Mouse (Mus musculus) frontal cortex, postnatal 36 days (tissue): Measurements from ENCODE around the gene Auh.
A peak's percentile ranks its signal among the peaks of the same experiment; 100 is the strongest.

ENCODE experiments used
- DNase-seq, 2 experiments: peaks; one replicate each; pipeline ENCODE4 v3.0.0; 2022; ENCODE audit warnings: low spot score in 2 of 2

Auh gene

DNA sequence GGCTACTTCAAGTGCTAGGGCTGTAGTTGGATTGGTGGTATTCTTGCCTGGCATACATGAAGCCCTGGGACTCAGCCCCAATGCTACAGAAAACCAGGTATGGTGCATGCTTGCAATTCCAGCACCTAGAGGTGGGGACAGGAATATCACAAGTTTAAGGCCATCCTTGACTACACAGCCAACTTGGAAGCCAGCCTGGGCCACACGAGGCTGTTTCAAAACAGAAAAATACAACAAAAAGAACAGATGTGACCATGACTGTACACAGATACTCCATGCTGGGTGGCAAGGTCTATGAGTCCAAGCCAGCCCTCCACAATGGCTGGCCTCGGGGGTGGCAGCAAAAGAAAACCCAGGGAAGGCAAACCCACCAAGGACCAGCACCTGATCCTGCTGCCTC is 95.7 kb downstream of the Auh start:
- no peak for DNase-seq

DNA sequence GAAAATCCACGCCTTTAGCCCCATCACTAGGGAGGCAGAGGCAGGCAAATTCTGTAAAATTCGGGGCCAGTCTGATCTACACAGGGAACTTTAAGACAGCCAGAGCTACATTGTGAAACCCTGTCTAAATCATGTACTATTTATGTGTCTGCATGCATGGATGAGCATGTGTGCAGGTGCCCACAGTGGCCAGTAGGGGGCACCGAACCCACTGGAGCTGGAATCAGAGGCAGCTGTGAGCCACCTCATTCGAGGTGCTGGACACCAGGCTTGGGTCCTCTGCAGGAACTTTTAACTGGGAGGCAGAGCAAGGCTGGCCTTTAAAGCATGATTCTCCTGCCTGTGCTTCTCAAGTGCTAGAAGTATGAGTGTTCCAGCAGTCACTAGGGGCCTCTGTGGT is 96.3 kb downstream of the Auh start:
- no peak for DNase-seq

DNA sequence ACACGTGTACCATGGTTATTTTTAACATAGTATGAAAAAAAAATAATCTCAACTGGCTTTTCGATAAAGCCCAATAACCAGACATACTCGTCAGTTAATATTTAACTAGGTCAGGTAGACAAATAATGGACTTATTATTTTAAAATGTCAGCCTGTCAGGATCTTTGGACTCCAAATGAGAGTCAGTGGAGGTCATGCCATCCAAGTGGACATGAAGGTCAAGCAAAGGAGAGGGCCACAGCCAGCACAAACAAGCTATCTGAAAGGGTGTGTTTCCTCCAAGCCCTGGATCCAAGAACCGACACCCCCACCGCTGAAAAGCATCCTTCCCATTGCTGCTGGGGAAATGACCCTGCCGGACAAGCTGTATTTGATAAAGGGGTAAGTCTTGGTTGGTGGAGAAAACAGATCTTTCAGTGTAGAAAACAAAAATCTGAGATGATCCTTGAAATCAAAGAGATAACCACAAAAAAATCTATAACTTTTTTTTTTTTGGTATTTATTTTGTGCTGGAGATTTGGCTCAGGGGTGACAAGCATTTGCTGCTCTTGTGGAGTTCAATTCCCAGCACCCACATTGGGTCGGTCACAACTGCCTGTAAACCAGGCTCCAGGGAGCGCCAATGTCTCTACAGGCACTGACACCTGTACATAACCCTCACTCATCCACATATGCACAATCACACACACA is 96.9 kb downstream of the Auh start:
- DNase-seq: no peak

DNA sequence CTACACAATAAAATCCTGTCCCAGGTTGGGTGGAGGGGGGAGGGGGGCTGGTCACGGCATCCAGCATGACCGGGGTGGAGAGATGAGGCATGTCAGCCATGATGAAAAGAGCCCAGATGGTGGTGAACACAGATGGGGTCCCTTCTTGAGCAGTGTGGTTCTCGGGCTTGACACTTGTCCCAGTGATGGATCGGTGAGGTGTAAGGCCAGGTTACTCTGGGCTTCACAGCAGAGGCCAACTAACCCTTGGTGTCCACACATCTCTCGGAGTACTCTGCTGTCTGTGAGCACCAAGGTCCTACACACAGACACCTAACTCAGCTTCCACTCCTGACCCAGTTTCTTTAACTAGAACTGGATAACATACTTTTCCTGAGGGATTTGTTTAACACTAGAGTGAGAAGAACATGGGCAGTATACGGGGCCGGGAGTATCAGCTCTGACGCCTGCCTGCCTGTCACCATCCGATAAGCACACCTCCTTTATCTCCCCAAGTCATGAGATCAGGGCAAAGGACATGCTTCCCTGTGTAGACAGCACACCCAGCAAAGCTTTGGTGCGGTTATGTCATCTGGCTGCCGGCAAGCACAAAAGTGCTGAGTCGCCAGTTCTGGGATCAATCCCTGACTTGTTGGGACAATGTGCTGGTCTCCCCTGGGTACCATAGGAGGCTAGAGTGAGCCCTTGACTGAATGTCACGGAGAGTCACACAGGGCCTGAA is 98.3 kb downstream of the Auh start:
- DNase-seq: no peak

DNA sequence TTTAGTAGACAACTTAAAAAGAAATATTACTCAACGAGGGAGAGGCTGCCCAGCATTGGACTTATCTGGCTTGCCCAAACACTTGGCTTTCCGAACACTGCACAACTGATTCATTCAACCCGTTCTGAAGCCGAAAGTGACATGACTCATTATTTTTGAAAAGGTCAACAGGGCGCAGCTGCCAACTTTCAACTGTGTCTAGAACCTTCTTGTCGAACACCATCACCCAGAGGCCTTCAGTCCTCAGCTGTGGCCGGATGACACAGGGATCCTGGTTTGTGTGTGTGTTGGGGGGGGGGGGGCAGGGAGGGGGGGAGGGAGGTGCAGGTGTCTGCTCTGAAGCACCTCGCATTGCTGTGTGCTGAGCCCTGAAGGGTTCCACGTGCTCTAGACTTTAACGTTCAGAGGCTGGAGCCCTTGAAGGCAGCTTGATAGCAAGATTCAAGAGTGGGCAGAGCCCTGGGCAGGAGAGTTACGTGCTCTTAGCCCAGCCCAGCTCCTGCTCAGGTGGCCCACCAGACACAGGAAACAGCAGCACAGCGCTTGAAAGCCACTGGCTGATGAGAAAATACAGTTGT is 100.4 kb downstream of the Auh start:
- DNase-seq: no peak

DNA sequence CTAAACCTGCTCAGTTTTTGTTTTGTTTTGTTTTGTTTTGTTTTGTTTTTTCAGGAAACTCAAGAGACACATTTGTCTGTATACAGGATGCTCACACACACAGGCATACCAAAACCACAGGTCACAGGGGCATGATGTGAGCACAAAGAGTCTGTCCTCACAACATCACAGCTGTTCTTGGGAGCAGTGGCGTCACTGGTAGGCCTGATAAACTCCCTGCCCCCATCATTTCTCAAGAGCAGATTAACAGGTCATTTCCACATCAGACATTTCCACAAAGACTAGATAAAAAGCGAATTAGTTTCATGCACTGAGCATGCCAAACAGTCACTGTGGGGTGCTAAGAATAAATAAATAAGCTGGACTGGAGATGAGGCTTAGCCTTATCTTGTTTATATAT is 101.3 kb downstream of the Auh start:
- no peak for DNase-seq

DNA sequence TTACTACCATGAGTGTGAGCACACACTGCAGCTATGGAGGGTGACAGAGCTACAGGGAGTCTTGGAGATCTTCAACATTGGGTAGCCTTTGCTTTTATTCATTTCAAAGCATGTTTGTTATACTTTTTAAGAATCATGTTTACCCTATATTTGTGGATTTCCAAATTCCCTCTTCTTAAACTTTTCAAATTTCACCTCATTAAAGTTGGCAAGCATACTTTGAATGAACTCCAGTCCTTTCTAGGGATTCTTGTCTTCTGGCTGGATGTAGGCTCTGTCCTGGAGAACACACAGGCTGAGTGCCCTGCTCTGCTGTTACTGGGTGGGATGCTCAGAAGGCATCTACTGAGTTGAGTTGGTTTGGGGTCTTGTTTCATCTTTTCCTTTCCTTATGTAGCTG is 102.8 kb downstream of the Auh start:
- no peak for DNase-seq

DNA sequence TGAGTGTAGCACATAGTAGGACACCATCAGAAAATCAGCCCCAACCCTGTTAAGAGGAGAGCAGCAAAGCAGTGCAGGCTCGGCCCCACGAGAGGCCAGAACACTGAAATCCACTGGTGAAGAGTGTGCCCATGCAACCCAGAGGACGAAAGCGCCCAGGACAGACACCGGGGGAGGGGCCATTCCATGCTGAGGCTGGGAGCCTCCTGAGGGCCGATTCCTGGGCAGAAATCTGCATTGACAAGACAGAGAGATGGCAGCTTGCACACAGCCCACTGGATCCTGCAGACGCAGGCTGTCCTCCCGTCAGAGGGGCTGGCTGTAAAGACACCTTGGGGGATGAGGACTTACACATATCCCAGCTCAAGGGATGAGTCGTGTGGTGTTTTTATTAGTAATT is 104.7 kb downstream of the Auh start:
- no peak for DNase-seq

DNA sequence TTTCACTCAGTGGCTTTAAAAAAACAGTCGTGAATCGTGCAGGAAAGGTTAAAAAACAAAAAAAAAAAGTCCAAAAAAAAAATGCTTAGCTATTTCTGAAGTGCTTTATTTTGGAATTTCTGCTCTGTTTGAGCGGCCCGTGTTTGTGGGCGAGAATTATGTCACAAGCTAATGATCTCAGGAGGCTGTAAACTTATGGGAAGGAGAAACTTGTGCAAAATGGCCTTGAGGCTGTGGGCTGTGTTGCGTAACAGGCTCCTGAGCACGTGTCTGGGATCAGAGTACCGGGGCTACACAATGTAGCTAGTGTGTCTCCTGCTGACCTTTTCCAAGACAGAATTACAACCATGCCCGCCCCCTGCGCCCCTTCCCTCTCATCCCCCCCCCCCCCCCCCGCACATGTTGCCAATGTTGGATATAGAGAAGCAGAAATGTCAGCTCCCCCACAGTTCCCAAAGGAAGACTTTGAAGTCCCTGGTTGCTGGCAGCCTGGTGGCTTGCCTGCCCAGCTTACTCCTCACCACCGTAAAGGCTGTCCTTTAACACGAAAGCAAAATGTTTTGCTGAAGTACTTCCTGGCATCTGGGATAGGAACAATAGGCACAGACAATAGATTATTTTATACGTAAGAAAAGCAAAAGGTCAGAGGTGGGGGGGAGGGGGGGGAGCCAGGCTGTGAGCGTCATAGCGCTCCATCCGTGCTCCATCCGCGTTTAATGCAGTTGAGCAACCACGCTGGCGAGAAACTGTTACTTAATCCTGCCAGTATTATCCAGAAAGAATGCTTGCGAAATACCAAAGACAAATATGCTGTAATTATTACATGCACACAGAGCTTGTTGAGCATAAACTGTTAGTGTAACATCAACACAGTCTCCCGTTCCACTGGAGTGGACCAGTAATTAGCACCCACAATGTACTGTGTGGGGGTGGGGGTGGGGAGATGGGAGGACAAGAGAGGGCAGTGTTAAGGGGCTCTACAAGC is 107.0 kb downstream of the Auh start:
- DNase-seq: peak in 1 of 2 experiments; percentile 34

DNA sequence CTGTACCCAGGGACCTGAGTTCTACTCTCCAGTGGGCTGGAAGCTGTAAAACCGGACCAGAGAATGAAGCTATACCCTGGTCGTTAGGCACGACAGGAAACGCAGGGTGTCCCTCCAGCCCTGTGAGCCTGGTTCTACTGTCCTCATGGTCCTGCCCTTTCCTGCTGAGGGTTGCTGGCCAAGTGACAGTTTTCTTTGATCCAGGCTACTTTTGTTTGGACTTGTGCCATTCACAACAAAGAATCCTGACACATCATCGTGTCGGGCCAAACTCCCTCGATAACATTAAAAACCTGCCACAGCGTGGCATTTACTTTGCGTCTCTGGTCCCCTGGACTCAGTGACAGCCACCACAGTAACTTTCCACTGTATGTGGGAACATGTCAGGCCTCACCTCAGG is 107.9 kb downstream of the Auh start:
- no peak for DNase-seq

DNA sequence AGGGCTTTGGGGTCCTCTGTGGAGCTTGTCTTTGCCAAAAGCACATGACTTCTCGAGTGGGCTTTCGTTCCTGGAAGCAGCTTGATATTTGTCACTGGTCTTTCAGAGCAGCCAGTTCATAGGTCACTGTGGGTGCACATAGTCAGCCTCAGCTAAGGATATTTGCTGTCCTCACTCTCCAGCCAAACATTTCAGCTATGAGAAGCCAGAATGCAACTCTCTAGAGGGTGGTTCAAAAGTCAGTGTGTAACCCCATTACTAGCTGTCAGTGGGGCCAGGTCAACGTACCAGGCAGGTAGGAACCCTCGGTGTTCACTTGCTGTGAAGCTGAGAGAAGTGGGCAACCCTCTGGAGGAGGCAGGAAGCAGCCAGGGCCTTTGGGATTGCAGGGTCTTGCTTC is 109.6 kb downstream of the Auh start:
- no peak for DNase-seq

DNA sequence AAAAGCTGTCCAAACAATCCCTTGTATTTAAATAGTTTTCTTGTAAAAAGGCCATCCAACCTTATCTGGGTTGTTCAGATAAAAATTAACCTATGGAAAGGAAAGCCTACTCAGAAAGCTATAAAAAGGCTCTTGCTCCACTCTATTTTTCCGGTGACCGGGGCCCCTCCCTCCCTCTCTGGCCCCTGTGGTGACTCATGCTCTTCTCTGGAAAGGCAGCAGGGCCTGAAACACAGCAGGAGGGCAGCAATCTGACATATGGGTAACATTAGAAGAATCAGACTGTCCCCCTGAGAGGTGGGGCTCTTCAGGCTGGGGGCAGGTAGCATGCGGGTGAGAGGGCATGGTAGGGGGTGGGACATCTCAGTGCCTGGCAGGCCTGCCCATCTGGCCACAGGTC is 110.7 kb downstream of the Auh start:
- peak in 1 of 2 experiments; percentile 16 for DNase-seq

DNA sequence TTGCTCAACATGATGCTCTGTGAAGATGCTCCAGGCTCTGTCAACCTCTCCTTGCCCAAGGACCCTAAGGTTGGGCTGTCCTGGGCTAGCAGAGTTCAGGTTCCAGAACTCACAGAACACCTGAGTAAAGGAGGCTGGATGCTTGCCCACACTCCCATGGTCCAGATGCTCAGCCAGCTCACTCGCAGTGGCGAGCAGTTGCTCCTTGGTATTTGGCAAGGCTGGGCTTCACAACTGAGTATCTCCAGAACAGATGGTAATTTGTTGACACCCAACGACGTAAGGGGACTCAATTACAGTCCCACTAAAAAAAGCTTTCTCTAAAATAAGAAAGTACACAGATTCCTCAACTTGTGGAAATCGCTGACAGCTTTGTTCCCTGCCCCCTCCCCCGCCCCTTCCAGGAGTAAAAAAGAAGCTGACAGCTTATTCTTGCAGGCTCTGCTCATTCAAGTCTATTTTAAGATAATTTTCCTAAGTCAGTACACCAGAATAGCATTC is 111.4 kb downstream of the Auh start:
- peak; percentile 70 to 84 for DNase-seq

DNA sequence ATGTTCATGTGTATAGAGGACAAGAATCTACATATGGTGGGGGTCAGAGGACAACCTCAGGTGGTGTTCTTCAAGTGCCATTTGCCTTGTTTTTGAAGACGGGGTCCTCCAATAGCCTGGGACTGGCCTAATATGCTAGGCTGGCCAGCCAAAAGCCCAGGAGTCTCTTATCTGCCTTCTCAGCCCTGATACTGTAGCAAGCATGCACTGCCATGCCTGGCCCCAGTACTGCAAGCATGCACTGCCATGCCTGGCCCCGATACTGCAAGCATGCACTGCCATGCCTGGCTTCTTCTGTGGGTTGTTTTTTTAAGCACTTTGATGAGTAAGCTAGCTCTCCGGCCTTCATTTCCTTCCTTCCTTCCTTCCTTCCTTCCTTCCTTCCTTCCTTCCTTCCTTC is 115.7 kb downstream of the Auh start:
- DNase-seq: no peak

DNA sequence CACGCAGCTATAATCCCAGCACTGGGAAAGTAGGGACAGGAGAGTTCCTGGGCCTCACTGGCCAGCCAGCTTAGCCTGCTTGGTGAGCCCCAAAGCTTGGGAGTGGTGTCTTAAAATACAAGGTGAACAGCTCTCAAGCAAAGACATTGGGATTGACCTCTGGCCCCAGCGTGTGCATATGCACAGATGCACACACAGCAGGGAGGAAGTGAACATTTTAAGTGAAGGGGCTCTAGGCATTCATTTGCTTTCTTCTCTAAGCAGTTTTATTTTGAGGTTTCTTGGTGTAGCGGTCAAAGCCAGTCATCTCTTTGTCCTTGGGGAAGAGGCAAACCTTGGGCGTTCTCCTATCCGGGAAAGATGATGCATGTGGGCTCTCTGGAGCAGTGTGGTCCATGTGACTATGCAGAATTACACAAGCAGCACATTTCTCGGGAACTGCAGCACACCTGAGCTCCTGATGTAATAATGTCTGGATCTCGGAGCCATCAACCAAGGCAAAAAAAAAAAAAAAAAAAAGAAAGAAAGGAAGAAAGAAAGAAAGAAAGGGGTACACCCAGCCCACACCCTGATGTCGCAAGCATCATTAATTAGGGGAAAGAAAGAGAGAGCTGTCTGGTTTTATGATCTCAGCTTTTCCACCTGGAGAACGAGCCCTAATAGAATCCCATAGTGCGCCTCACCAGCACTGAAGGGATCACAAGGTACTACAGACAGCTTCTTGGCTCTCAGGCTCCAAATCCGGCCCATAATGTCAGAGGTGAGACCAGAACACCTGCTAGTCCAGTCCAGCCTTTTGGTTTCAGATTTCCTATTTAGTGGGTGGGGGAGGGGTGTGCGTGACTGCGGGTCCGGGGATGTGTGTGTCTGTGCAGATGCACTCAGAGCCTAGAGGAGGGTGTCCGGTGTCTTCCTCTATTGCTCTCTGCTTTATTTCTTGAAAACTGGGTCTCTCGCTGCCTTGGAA is 116.6 kb downstream of the Auh start:
- DNase-seq: no peak

DNA sequence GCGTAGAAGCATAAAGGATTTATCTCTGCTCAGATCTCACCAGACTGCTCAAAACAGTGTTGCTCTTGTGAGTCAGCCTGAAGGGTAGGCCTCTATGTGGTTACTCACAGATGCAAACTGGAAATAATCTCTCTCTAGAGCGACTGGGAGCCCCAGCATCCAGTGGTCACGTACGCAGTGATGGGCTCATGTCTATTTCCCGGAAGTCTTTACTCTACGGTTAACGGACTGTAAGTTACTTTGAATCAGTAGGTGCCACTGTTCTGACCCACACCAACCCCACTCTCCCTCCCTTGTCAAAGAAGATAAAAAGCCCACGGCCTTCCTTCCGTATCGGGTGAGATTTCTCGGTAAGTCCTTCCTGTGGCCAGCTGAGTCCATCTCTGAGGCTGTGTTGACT is 121.8 kb downstream of the Auh start:
- DNase-seq: no peak

DNA sequence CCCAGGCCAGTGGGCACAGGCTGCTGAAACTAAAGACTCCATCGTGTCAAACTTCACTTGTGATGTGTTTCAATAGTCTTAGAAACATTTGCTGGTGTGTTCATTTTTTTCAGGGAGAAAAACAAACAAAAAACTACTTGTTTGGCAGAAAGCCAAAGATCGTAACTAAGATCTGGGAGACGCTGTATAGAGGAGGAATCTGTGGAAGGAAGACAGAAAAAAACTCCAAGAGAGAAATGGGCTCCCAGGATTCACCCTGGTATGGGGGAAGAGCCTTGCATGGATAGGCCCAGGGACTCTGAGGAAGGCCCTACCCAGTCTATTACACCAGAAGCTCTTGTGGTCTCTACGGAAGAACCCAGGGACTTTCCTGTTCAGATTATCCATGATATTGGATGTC is 123.5 kb downstream of the Auh start:
- no peak for DNase-seq

DNA sequence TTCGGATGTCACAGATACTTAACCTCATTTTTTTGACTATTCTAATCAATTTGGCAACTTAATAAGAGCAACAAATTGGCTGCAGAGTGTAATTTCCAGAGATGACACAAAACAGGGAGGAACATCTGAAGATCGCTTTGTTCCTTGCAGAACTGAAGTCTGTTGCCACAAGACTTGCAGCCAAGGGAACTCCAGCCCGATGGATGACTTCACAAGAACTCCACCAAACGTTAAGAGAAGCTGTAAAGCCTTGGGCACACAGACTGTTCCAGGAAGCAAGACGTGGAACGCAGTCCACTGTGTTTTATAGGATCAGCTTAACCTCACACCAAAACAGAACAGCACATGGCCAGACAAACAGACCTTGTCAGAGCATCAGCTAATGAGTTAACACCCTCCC is 123.9 kb downstream of the Auh start:
- no peak for DNase-seq

DNA sequence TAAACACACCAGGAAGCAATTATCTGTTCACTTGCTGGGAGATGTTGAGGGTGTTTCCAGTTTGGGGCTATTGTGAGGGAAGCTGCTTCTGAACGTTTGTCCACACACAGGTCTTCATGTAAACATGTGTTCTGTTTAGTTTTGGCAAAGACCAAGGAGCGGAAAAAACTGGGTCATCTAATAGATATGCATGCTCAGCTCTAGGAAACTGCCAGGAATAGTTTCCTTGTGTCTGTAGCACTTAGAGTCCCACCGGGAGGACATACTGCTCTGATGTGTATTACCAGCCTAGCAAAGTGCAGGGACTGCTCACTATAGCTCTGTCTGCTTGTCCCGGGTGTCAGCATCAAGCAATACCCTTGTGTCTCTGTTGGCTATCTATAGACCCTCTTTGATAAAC is 127.0 kb downstream of the Auh start:
- DNase-seq: no peak

DNA sequence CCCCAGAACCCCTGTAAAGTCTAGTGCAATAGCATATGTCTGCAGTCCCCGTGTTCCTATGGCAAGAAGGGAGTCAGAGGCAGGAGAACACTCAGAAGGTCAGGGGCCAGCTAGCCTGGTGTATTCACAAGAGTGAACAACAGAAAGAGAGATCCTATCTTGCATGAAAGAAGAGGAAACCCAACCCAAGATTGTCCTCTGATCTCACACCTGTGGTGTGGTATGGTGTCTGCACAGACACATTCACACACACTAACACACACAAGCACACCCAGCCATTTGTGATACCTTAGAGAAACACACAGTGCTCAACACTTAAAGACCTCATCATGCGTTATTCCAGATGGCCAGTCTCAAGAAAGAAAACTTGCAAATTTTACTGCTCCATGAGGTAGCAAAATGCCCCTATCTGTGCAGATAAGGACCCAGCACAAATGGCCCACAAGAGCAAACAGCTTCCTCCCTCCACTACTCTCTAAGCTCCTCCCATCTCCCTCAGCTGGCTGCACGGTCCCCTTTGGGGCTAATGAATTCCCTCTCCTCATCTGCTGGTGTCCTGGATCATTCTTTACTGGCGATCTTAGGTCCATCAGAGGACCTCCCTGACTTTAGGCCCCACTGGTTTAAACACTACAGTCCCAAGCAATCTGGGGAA is 128.7 kb downstream of the Auh start:
- no peak for DNase-seq
